In genomic region chr8:111712588-111712987, GRCm38 (mm10) we compare ENCODE assay signal across 9 mouse cellular contexts. TPM values are rescaled to one million over a fixed set of nuclear protein-coding genes. Genes with fewer than 3 reads are reported as not detected.
A peak's percentile ranks its signal among the peaks of the same experiment; 100 is the strongest.
DNase-seq lines count a peak whose midpoint lies in the region; ATAC-seq and TF ChIP-seq lines count a peak whose summit lies in the region.
"Had no signal": no experiment of that assay in that cellular context is flagged by ENCODE, and none has a peak within 500 bp of the region (broad histone marks: within the 10 kb centered on the region; RNA-seq: fewer than 3 reads in every experiment).

No protein-coding gene starts in this region.

- intact Hi-C loops in gastrocnemius, postnatal 14 days (cut with DNase I; ENCODE audit: low total_unique reads), result loop anchor here (5.0 kb wide), 1 partner anchor 115 kb away; no protein-coding TSS in a partner anchor

- H3K4me1 ChIP-seq in liver, embryonic 11.5 days (replicated peaks; ENCODE audit: control insufficient read depth, insufficient read depth, low read length), result peaks cover 14% of the 10 kb centered on the region
- peaks cover 3 to 14% of the 10 kb centered on the region in 2 experiments; a peak in 2 of 4 replicates for H3K4me1 ChIP-seq in ES-E14 (ENCODE audit: control insufficient read depth in 2 of 2, insufficient read depth in 2 of 2, low read length in 2 of 2, poor library complexity in 1 of 2)
- H3K4me1 ChIP-seq in forebrain, embryonic 15.5 days, result peaks cover 21% of the 10 kb centered on the region

- 77% methylated on average over 6 of the region's 6 CpGs for WGBS in liver, embryonic 11.5 days
- WGBS in forebrain, embryonic 15.5 days, result 77% methylated on average over 6 of the region's 6 CpGs

- H3K4me3 ChIP-seq in liver, embryonic 11.5 days (ENCODE audit: low read depth, low read length), result no peak overlapping the region
- H3K4me3 ChIP-seq in ES-E14 (ENCODE audit: insufficient read depth in 1 of 2, low read depth in 1 of 2, low read length in 2 of 2, poor library complexity in 1 of 2, severe bottlenecking in 1 of 2), result no peak overlapping the region
- no peak overlapping the region for H3K4me3 ChIP-seq in forebrain, embryonic 15.5 days

- H3K4me2 ChIP-seq in liver, embryonic 11.5 days, result no peak overlapping the region
- H3K4me2 ChIP-seq in forebrain, embryonic 15.5 days (replicated peaks), result no peak overlapping the region

- no peak for ATAC-seq in liver, embryonic 11.5 days (replicated peaks; ENCODE audit: low FRiP score)
- ATAC-seq in forebrain, embryonic 15.5 days (replicated peaks), result no peak

- DNase-seq in liver, result peak; percentile 58
- DNase-seq in liver, embryonic 11.5 days (ENCODE audit: low spot score), result no peak
- DNase-seq in ES-E14 (ENCODE audit: low read depth, low spot score), result no peak
- DNase-seq in c-Kit-positive CD71-positive TER-119-negative erythroid progenitor cells, embryonic 14.5 days (ENCODE audit: low read depth), result peak; percentile 21
- peak; percentile 79 for DNase-seq in gastrocnemius, postnatal 14 days
- peak; percentile 77 for DNase-seq in kidney, postnatal 14 days
- DNase-seq in natural killer cell, adult 2 months (ENCODE audit: low spot score in 2 of 2), result peak; percentile 20 to 43

- H3K27me3 ChIP-seq in liver, embryonic 11.5 days (replicated peaks; ENCODE audit: control insufficient read depth, insufficient read depth, low read length), result no peaks in the 10 kb centered on the region
- no peaks in the 10 kb centered on the region for H3K27me3 ChIP-seq in forebrain, embryonic 15.5 days

- H3K9ac ChIP-seq in liver, embryonic 11.5 days (ENCODE audit: low read depth, low read length), result no peak overlapping the region
- no peak overlapping the region for H3K9ac ChIP-seq in ES-E14 (ENCODE audit: insufficient read depth, low read depth, low read length, poor library complexity, severe bottlenecking)
- no peak overlapping the region for H3K9ac ChIP-seq in forebrain, embryonic 15.5 days (replicated peaks)

- in situ Hi-C loops in ES-E14 (cut with MboI; ENCODE audit: low sequenced_read_pairs in 2 of 2, unreplicated experiment in 2 of 2), result no loop called here

- H3K27ac ChIP-seq in liver, embryonic 11.5 days (ENCODE audit: low read depth, low read length), result no peak overlapping the region
- H3K27ac ChIP-seq in ES-E14 (ENCODE audit: insufficient read depth, low read depth, low read length, poor library complexity, severe bottlenecking), result no peak overlapping the region
- no peak overlapping the region for H3K27ac ChIP-seq in forebrain, embryonic 15.5 days (replicated peaks)
- H3K27ac ChIP-seq: macrophage had no signal

- peaks cover 16% of the 10 kb centered on the region for H3K36me3 ChIP-seq in liver, embryonic 11.5 days (ENCODE audit: control insufficient read depth, insufficient read depth, low read length)
- peaks cover 55% of the 10 kb centered on the region for H3K36me3 ChIP-seq in ES-E14 (ENCODE audit: control insufficient read depth, insufficient read depth, low read length, poor library complexity, severe bottlenecking)
- H3K36me3 ChIP-seq in forebrain, embryonic 15.5 days, result peaks cover 58% of the 10 kb centered on the region

- H3K9me3 ChIP-seq in liver, embryonic 11.5 days (ENCODE audit: control insufficient read depth, low read length), result no peaks in the 10 kb centered on the region
- no peaks in the 10 kb centered on the region for H3K9me3 ChIP-seq in ES-E14 (ENCODE audit: control insufficient read depth, insufficient read depth, low read depth, low read length)
- no peaks in the 10 kb centered on the region for H3K9me3 ChIP-seq in forebrain, embryonic 15.5 days

TF ChIP-seq in ES-E14, 5 proteins besides CTCF, POLR2A, EP300 and RAD21:
- TF ChIP-seq ZC3H11A (IDR thresholded peaks at IDR 0.05; ENCODE audit: borderline replicate concordance, low read depth, low read length) (peak; percentile 61; the same call in 1 of the 2 replicates), HCFC1 (IDR thresholded peaks at IDR 0.05; ENCODE audit: borderline replicate concordance, insufficient read depth, low read length) (no peak), ZNF384 (IDR thresholded peaks at IDR 0.05; ENCODE audit: low read depth, low read length) (no peak)

RNA-seq across cellular contexts. Expression of gene Ctrb1, which starts 21.8 kb away (rescaled TPM):
- polyA plus RNA-seq in liver, embryonic 11.5 days (2014; fragmentation: Nextera tagmentation; extraction: Ambion mirVana), result not detected in 2 replicates
- total RNA-seq in ES-E14 (2012; rRNA removed), result 0.22 and 0.48 TPM in 2 replicates
- total RNA-seq in gastrocnemius, postnatal 14 days (2021), result under 1 TPM in 1 of 2 experiments, not detected in 1; 0.44 TPM
- not detected in 2 replicates for polyA plus RNA-seq in forebrain, embryonic 15.5 days (2015; fragmentation: Nextera tagmentation; extraction: Ambion mirVana)
- polyA plus RNA-seq: macrophage had no signal

RNA-seq across cellular contexts. Expression of gene Bcar1, which starts 31.0 kb away (rescaled TPM):
- 26.1 and 27.8 TPM in 2 replicates for polyA plus RNA-seq in liver, embryonic 11.5 days (2014; fragmentation: Nextera tagmentation; extraction: Ambion mirVana)
- total RNA-seq in ES-E14 (2012; rRNA removed), result 52.9 and 72.6 TPM in 2 replicates
- 10 to 100 TPM; 15.5 to 17.4 TPM for total RNA-seq in gastrocnemius, postnatal 14 days (2021)
- 51.8 and 55.1 TPM in 2 replicates for polyA plus RNA-seq in forebrain, embryonic 15.5 days (2015; fragmentation: Nextera tagmentation; extraction: Ambion mirVana)

Comparison
In these comparisons a context has a peak if more than half of its experiments do, and no peak if none do; other contexts are left out.
1. DNase-seq: peak in liver (single experiment), c-Kit-positive CD71-positive TER-119-negative erythroid progenitor cells, embryonic 14.5 days (single experiment), gastrocnemius, postnatal 14 days (single experiment), kidney, postnatal 14 days (single experiment) and natural killer cell, adult 2 months (2 of 2); none in liver, embryonic 11.5 days (single experiment) and ES-E14 (single experiment).